Mouse (Mus musculus) layer of hippocampus, postnatal 10 days (tissue): ENCODE results near the gene Alkbh1. TPM values are rescaled to one million over a fixed set of nuclear protein-coding genes. Genes with fewer than 3 reads are reported as not detected.
A peak's percentile ranks its signal among the peaks of the same experiment; 100 is the strongest.

Experiments
- DNase-seq, 2 experiments: peaks; one replicate each; pipeline ENCODE4 v3.0.0; 2021; ENCODE audit warnings: low spot score in 2 of 2
- microRNA-seq, 2 experiments: library from miRNA; unstranded; fragments of <30 nt; microRNA quantifications; one replicate each; pipeline ENCODE4 v1.2.0; 2021
- total RNA-seq, 2 experiments: library from RNA; stranded (reverse); gene quantifications; 2 replicates each; pipeline ENCODE4 v1.2.3; 2021

Alkbh1 gene
- total RNA-seq, 2 experiments from 2014 or later: 18.8 to 20.5 TPM

- DNase-seq: peak; percentile 26 to 38
Observed at GRCm38 (mm10) chr12:87387171-87388121, 56.4 kb downstream of the Alkbh1 start.

- no peak for DNase-seq
Observed at GRCm38 (mm10) chr12:87385051-87385450, 58.8 kb downstream of the Alkbh1 start.

GRCm38 (mm10) chr12:87381380-87381682, 62.5 kb downstream of the Alkbh1 start:
- no peak for DNase-seq

- no peak for DNase-seq
Observed at GRCm38 (mm10) chr12:87380586-87381379, 63.0 kb downstream of the Alkbh1 start.

GRCm38 (mm10) chr12:87379496-87379895, 64.3 kb downstream of the Alkbh1 start:
- no peak for DNase-seq

Small RNA genes lying within 50 kb of the gene (microRNA-seq; reads per million reads assigned to microRNA genes)
- 8.0 to 36.9 reads per million in 2 experiments for gene Mir3068

Other genes with a start within 250 kb of the Alkbh1 start
- 1 to 10 TPM; 2.3 to 3.1 TPM for gene Samd15, start 244.3 kb downstream of the Alkbh1 start, total RNA-seq
- 10 to 100 TPM; 26.8 to 27.5 TPM for gene Tmed8, start 243.6 kb downstream of the Alkbh1 start, total RNA-seq
- 1 to 10 TPM; 1.1 to 1.5 TPM for gene Noxred1, start 205.3 kb downstream of the Alkbh1 start, total RNA-seq
- gene Vipas39, start 177.8 kb downstream of the Alkbh1 start, total RNA-seq: 10 to 100 TPM; 54.9 to 61.5 TPM
- gene Ahsa1, start 177.5 kb downstream of the Alkbh1 start, total RNA-seq: 100 to 1,000 TPM; 151 to 153 TPM
- gene Ism2, start 144.3 kb downstream of the Alkbh1 start, total RNA-seq: under 1 TPM; 0.55 to 0.62 TPM
- gene Sptlc2, start 55.7 kb downstream of the Alkbh1 start, total RNA-seq: 10 to 100 TPM; 66.3 to 67.3 TPM
- 10 to 100 TPM; 64.2 to 90.1 TPM for gene Slirp, start 121 bp downstream of the Alkbh1 start, total RNA-seq
- 10 to 100 TPM; 50.9 to 51.2 TPM for gene Snw1, start 28.3 kb upstream of the Alkbh1 start, total RNA-seq
- gene Gm5788, start 50.7 kb upstream of the Alkbh1 start, total RNA-seq: not detected
- not detected for gene Gm8300, start 70.3 kb upstream of the Alkbh1 start, total RNA-seq
- not detected for gene Oog1, start 158.7 kb upstream of the Alkbh1 start, total RNA-seq
- not detected for gene Gm4027, start 174.9 kb upstream of the Alkbh1 start, total RNA-seq
- gene Gm16381, start 200.6 kb upstream of the Alkbh1 start, total RNA-seq: not detected